Mouse (Mus musculus): ENCODE measurements around the gene Carnmt1.
A peak's percentile ranks its signal among the peaks of the same experiment; 100 is the strongest.

Carnmt1 gene

GRCm38 (mm10) chr19:18670608-18671007 lies at the start of gene Carnmt1:
TSS of gene Carnmt1 (plus strand) at chr19:18670764.
- peak; percentile 98 for DNase-seq (ENCODE audit: low spot score)

GRCm38 (mm10) chr19:18623894-18624293 lies 46.7 kb upstream of the Carnmt1 start:
- no peak for DNase-seq (ENCODE audit: low spot score)

GRCm38 (mm10) chr19:18629589-18629988 lies 41.0 kb upstream of the Carnmt1 start:
- no peak for DNase-seq (ENCODE audit: low spot score)

GRCm38 (mm10) chr19:18630221-18631119 lies 40.1 kb upstream of the Carnmt1 start:
- no peak for DNase-seq (ENCODE audit: low spot score)

- no peak for DNase-seq (ENCODE audit: low spot score)
Observed at GRCm38 (mm10) chr19:18631161-18631643, 39.4 kb upstream of the Carnmt1 start.

- peak; percentile 95 for DNase-seq (ENCODE audit: low spot score)
Observed at GRCm38 (mm10) chr19:18631644-18632219, 38.8 kb upstream of the Carnmt1 start, which contains the start of the genes Ostf1 and Nmrk1. TSS of gene Ostf1 (minus strand) at chr19:18631823. TSS of gene Nmrk1 (plus strand) at chr19:18631950.

- no peak for DNase-seq (ENCODE audit: low spot score)
Observed at GRCm38 (mm10) chr19:18632231-18633185, 38.1 kb upstream of the Carnmt1 start.

GRCm38 (mm10) chr19:18637954-18638353 lies 32.6 kb upstream of the Carnmt1 start:
- DNase-seq (ENCODE audit: low spot score), result no peak

GRCm38 (mm10) chr19:18638949-18639348 lies 31.6 kb upstream of the Carnmt1 start:
- DNase-seq (ENCODE audit: low spot score), result no peak

- no peak for DNase-seq (ENCODE audit: low spot score)
Observed at GRCm38 (mm10) chr19:18639552-18639951, 31.0 kb upstream of the Carnmt1 start.

- DNase-seq (ENCODE audit: low spot score), result no peak
Observed at GRCm38 (mm10) chr19:18641001-18641400, 29.6 kb upstream of the Carnmt1 start.

GRCm38 (mm10) chr19:18643411-18643810 lies 27.2 kb upstream of the Carnmt1 start:
- DNase-seq (ENCODE audit: low spot score), result no peak

GRCm38 (mm10) chr19:18644084-18644483 lies 26.5 kb upstream of the Carnmt1 start:
- DNase-seq (ENCODE audit: low spot score), result no peak

GRCm38 (mm10) chr19:18646397-18646796 lies 24.2 kb upstream of the Carnmt1 start:
- DNase-seq (ENCODE audit: low spot score), result no peak

GRCm38 (mm10) chr19:18646853-18647420 lies 23.6 kb upstream of the Carnmt1 start:
- DNase-seq (ENCODE audit: low spot score), result no peak

GRCm38 (mm10) chr19:18647775-18648557 lies 22.6 kb upstream of the Carnmt1 start:
- no peak for DNase-seq (ENCODE audit: low spot score)

- no peak for DNase-seq (ENCODE audit: low spot score)
Observed at GRCm38 (mm10) chr19:18648558-18648945, 22.0 kb upstream of the Carnmt1 start.

GRCm38 (mm10) chr19:18649955-18650354 lies 20.6 kb upstream of the Carnmt1 start:
- no peak for DNase-seq (ENCODE audit: low spot score)

GRCm38 (mm10) chr19:18650473-18650872 lies 20.1 kb upstream of the Carnmt1 start:
- no peak for DNase-seq (ENCODE audit: low spot score)

- no peak for DNase-seq (ENCODE audit: low spot score)
Observed at GRCm38 (mm10) chr19:18652592-18652991, 18.0 kb upstream of the Carnmt1 start.

GRCm38 (mm10) chr19:18653058-18653457 lies 17.5 kb upstream of the Carnmt1 start:
- DNase-seq (ENCODE audit: low spot score), result no peak

Data from spleen, adult 12 weeks (tissue).